Mouse (Mus musculus) activated CD4-positive, CD25-positive, alpha-beta regulatory T cell, adult 9 weeks (primary cell): ENCODE results near the gene Flvcr1. TPM values are rescaled to one million over a fixed set of nuclear protein-coding genes. Genes with fewer than 3 reads are reported as not detected.

Experiments
- polyA plus RNA-seq: library from polyadenylated mRNA; unstranded; fragments of 100-300 nt; shearing (Covaris generic); gene quantifications from one replicate; pipeline ENCODE4 v1.2.1, GENCODE M21; 2017

Flvcr1 gene
- 6.7 TPM for polyA plus RNA-seq

DNA sequence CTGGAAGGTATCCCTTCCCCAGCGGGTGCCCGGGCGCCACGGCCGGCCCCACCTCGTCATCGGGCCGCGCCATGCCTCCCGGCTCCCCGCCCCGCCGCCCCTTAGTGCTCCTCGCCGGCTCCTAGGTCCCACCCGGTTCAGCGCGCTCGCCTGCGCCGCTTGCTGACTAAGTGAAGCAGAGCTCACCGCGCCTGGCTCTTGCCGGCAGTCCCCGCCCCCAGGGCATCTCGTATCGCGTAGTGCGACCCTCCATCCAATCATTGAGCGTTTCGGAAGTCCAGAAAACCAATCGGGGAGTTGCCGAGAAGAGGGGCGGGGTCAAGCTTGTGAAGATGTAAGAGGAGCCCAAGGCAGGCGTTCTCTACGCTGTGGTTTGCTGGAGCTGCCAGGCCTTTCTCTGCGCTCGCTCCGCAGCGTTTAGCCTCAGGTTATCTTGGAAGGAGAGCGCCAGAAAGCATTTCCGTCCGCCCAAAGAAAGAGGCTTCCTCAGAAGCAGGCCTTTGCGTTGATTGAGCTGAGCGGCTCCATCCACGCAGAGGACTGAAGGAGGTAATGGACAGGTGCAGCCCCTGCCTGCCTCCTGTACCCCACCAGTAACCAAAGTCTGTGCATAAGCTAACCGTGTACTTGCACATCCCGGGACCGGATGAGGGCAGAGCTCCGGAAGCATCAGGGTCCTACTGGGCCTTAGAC is at the start of gene Flvcr1:
Gene Flvcr1 (minus strand): TSS at position 138 of the 693 bp plus-strand sequence.

GRCm38 (mm10) chr1:191062781-191063485 is 37.0 kb upstream of the Flvcr1 start, which contains the start of the genes Tatdn3 and Nsl1:
Tatdn3 (minus strand) TSS chr1:191062932.
Nsl1 (plus strand) TSS chr1:191063012.

DNA sequence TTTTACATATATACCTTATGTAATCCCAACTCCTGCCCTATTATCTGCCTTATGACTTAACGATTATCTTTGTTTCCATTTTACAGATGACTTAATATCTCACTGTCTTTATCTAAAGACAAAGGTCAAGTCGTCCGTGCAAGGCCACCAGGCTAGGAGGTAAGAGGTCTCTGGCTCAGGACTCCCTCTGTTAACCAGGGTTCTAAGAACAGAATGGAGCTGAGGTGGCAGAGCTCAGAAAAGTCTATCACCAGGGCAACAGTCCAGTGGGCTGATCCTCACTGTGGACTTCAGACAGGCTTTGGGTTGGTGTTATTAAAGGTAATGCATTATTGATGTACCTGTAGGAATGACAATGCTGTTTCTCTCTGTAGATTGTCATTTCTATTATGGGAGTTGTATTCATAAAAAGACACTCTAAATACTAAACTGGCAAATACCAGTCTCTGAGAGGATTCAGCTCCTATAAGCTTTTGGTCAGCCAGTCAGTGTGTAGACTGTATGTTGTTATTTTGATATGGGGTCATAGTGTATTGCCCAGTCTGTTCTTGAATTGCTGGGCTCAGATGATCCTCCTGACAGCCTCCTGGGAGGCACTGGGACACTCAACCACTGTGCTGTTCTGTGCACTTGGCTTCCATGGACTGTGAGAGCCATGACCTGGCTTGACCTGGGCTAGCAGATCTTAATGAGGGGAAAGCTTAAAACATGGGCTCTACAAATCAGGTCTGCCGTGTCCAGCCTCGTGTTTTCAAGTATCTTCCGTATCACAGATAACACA is 10.8 kb upstream of the Flvcr1 start, which contains the start of gene Spata45:
Gene Spata45 (plus strand): TSS at position 86 of the 781 bp plus-strand sequence.

GRCm38 (mm10) chr1:190979100-190979563 is 46.8 kb downstream of the Flvcr1 start, which contains the start of gene Vash2:
Vash2 (minus strand) TSS chr1:190979296.

Other genes with a start within 250 kb of the Flvcr1 start
- gene Rps6kc1, start 114.4 kb downstream of the Flvcr1 start, polyA plus RNA-seq: 14.2 TPM
- gene Angel2, start 101.0 kb downstream of the Flvcr1 start, polyA plus RNA-seq: 83.0 TPM
- 0.13 TPM for gene Vash2, start 46.9 kb downstream of the Flvcr1 start, polyA plus RNA-seq
- not detected for gene Spata45, start 10.5 kb upstream of the Flvcr1 start, polyA plus RNA-seq
- gene Tatdn3, start 36.8 kb upstream of the Flvcr1 start, polyA plus RNA-seq: 13.0 TPM
- 3.3 TPM for gene Nsl1, start 36.9 kb upstream of the Flvcr1 start, polyA plus RNA-seq
- gene Batf3, start 71.7 kb upstream of the Flvcr1 start, polyA plus RNA-seq: not detected
- not detected for gene Fam71a, start 138.7 kb upstream of the Flvcr1 start, polyA plus RNA-seq
- gene Atf3, start 191.9 kb upstream of the Flvcr1 start, polyA plus RNA-seq: 0.23 TPM